Mouse (Mus musculus) limb, embryonic 12.5 days (tissue): ENCODE measurements around the gene Tnpo3. TPM values are rescaled to one million over a fixed set of nuclear protein-coding genes. Genes with fewer than 3 reads are reported as not detected.
A peak's percentile ranks its signal among the peaks of the same experiment; 100 is the strongest.

Experiments
- ATAC-seq: fragments of 200-750 bp; cut with Nextera tagmentation; 2 replicates; pipeline ENCODE4 v1.8.0; 2017; ENCODE audit warnings: low read depth, moderate TSS enrichment; ENCODE audit not compliant: insufficient number of reproducible peaks, insufficient read depth, low FRiP score, low TSS enrichment
- H3K27ac ChIP-seq: fragments of 300-500 bp; sonication (generic); 2 replicates; pipeline ENCODE4 v1.5.1; 2016; ENCODE audit warnings: mild to moderate bottlenecking, moderate library complexity
- H3K27me3 ChIP-seq: fragments of 300-500 bp; sonication (generic); 2 replicates; pipeline ENCODE4 v1.6.1; 2016; ENCODE audit warnings: mild to moderate bottlenecking, moderate library complexity
- H3K36me3 ChIP-seq: fragments of 300-500 bp; sonication (generic); 2 replicates; pipeline ENCODE4 v1.6.1; 2016; ENCODE audit warnings: mild to moderate bottlenecking, moderate library complexity
- H3K4me1 ChIP-seq: fragments of 300-500 bp; sonication (generic); replicated peaks from 2 replicates; pipeline ENCODE4 v1.6.1; 2016
- H3K4me2 ChIP-seq: fragments of 300-500 bp; sonication (generic); 2 replicates; pipeline ENCODE4 v1.6.1; 2016; ENCODE audit warnings: mild to moderate bottlenecking, moderate library complexity
- H3K4me3 ChIP-seq: fragments of 300-500 bp; sonication (generic); replicated peaks from 2 replicates; pipeline ENCODE4 v1.5.1; 2016; ENCODE audit warnings: mild to moderate bottlenecking
- H3K9ac ChIP-seq: fragments of 300-500 bp; sonication (generic); replicated peaks from 2 replicates; pipeline ENCODE4 v1.6.1; 2016; ENCODE audit warnings: mild to moderate bottlenecking, moderate library complexity
- H3K9me3 ChIP-seq: fragments of 300-500 bp; sonication (generic); 2 replicates; pipeline ENCODE4 v1.6.1; 2016; ENCODE audit warnings: mild to moderate bottlenecking, moderate library complexity
- WGBS: fragments of 180-500 bp; shearing (Covaris S2); methylation state at CpG from one replicate; pipeline ENCODE4 v1.1.7; 2016; 5-methylcytosine and 5-hydroxymethylcytosine counted together
- polyA plus RNA-seq: library from polyadenylated mRNA; unstranded; fragments of >200 nt; fragmentation: Nextera tagmentation; extraction: Ambion mirVana; gene quantifications from 2 replicates; pipeline ENCODE4 v1.2.1, GENCODE M21; 2016

The Tnpo3 gene
- polyA plus RNA-seq, 1 experiment from 2014 or later, result 106 TPM

- Histone ChIP-seq H3K27me3 (peaks cover 56% of the 10 kb centered on the region), H3K9me3 (no peaks in the 10 kb centered on the region), H3K4me3 (peak within 1 kb of the TSS; percentile 65), H3K9ac (peak within 1 kb of the TSS; percentile 66), H3K4me2 (peak within 1 kb of the TSS; percentile 99), H3K4me1 (peaks cover 16% of the 10 kb centered on the region), H3K36me3 (no peaks in the 10 kb centered on the region), H3K27ac (no peak within 1 kb of the TSS)
- peak; percentile 35; the same call in 1 of the 2 replicates for ATAC-seq
- WGBS, result under 1% methylated on average over 92 of the region's 96 CpGs
Measured at GRCm38 (mm10) chr6:29526281-29527251, 83.1 kb downstream of the Tnpo3 start, which contains the start of gene Irf5. Gene Irf5, plus strand, starts transcription at chr6:29526625.

- H3K27me3 ChIP-seq, result peaks cover 46% of the 10 kb centered on the region
- no peak overlapping the region for H3K4me2 ChIP-seq
- ATAC-seq, result no peak
- 70% methylated on average over 6 of the region's 6 CpGs for WGBS
- H3K27ac ChIP-seq, result no peak overlapping the region
- no peak overlapping the region for H3K4me3 ChIP-seq
- peaks cover 16% of the 10 kb centered on the region for H3K4me1 ChIP-seq
- H3K36me3 ChIP-seq, result no peaks in the 10 kb centered on the region
- no peaks in the 10 kb centered on the region for H3K9me3 ChIP-seq
- no peak overlapping the region for H3K9ac ChIP-seq
Measured at GRCm38 (mm10) chr6:29525256-29525655, 84.4 kb downstream of the Tnpo3 start.

GRCm38 (mm10) chr6:29524034-29524489 is 85.6 kb downstream of the Tnpo3 start:
- WGBS, result 60% methylated on average over 6 of the region's 6 CpGs
- Histone ChIP-seq H3K4me1 (peaks cover 16% of the 10 kb centered on the region), H3K27me3 (peaks cover 34% of the 10 kb centered on the region)

GRCm38 (mm10) chr6:29523301-29524033 is 86.2 kb downstream of the Tnpo3 start:
- Histone ChIP-seq H3K4me3 (no peak overlapping the region), H3K4me1 (peaks cover 16% of the 10 kb centered on the region), H3K9ac (no peak overlapping the region), H3K4me2 (no peak overlapping the region), H3K36me3 (no peaks in the 10 kb centered on the region), H3K9me3 (no peaks in the 10 kb centered on the region; the same call in 1 of the 2 replicates), H3K27ac (no peak overlapping the region), H3K27me3 (peaks cover 28% of the 10 kb centered on the region)
- ATAC-seq, result no peak
- WGBS, result 82% methylated on average over 12 of the region's 12 CpGs

More at GRCm38 (mm10) chr6:29524034-29524489, 85.6 kb downstream of the Tnpo3 start:
- ATAC-seq, result no peak
- Histone ChIP-seq H3K27ac (no peak overlapping the region), H3K36me3 (no peaks in the 10 kb centered on the region), H3K9me3 (no peaks in the 10 kb centered on the region; the same call in 1 of the 2 replicates), H3K4me3 (no peak overlapping the region), H3K4me2 (no peak overlapping the region), H3K9ac (no peak overlapping the region)

GRCm38 (mm10) chr6:29522626-29523300 is 86.9 kb downstream of the Tnpo3 start:
- Histone ChIP-seq H3K36me3 (no peaks in the 10 kb centered on the region), H3K4me3 (no peak overlapping the region), H3K9me3 (no peaks in the 10 kb centered on the region; the same call in 1 of the 2 replicates), H3K27me3 (peaks cover 21% of the 10 kb centered on the region), H3K27ac (no peak overlapping the region), H3K9ac (no peak overlapping the region), H3K4me1 (peaks cover 11% of the 10 kb centered on the region), H3K4me2 (no peak overlapping the region)
- 54% methylated on average over 6 of the region's 6 CpGs for WGBS
- ATAC-seq, result no peak

- no peak overlapping the region for H3K9ac ChIP-seq
- H3K27me3 ChIP-seq, result no peaks in the 10 kb centered on the region
- H3K36me3 ChIP-seq, result no peaks in the 10 kb centered on the region
- no peak overlapping the region for H3K4me2 ChIP-seq
- H3K27ac ChIP-seq, result no peak overlapping the region
- H3K4me1 ChIP-seq, result peaks cover 13% of the 10 kb centered on the region
- no peak overlapping the region for H3K4me3 ChIP-seq
- H3K9me3 ChIP-seq, result no peaks in the 10 kb centered on the region; the same call in 1 of the 2 replicates
- 6% methylated on average over 5 of the region's 5 CpGs for WGBS
- ATAC-seq, result no peak
Measured at GRCm38 (mm10) chr6:29517139-29517538, 92.5 kb downstream of the Tnpo3 start.

- peaks cover 37% of the 10 kb centered on the region for H3K4me1 ChIP-seq
- no peaks in the 10 kb centered on the region for H3K27me3 ChIP-seq
- no peaks in the 10 kb centered on the region for H3K9me3 ChIP-seq
- peak overlapping the region; percentile 50 for H3K4me2 ChIP-seq
- peak overlapping the region; percentile 25 for H3K4me3 ChIP-seq
- under 1% methylated on average over 11 of the region's 11 CpGs for WGBS
- no peaks in the 10 kb centered on the region for H3K36me3 ChIP-seq
- H3K9ac ChIP-seq, result peak overlapping the region; percentile 47; the same call in 1 of the 2 replicates
- peak overlapping the region; percentile 88 for H3K27ac ChIP-seq
- peak; percentile 72; the same call in 1 of the 2 replicates for ATAC-seq
Measured at GRCm38 (mm10) chr6:29513284-29513683, 96.4 kb downstream of the Tnpo3 start.

GRCm38 (mm10) chr6:29509086-29509485 is 100.6 kb downstream of the Tnpo3 start:
- no peak overlapping the region for H3K9ac ChIP-seq
- H3K4me1 ChIP-seq, result peaks cover 58% of the 10 kb centered on the region
- H3K9me3 ChIP-seq, result no peaks in the 10 kb centered on the region
- ATAC-seq, result no peak
- H3K27me3 ChIP-seq, result no peaks in the 10 kb centered on the region
- H3K36me3 ChIP-seq, result peaks cover 5% of the 10 kb centered on the region
- H3K4me3 ChIP-seq, result no peak overlapping the region
- 16% methylated on average over 2 of the region's 2 CpGs for WGBS
- H3K4me2 ChIP-seq, result 0 out of 2 replicates have a peak overlapping the region, but pooled peaks have one; percentile 3
- peak overlapping the region; percentile 76 for H3K27ac ChIP-seq

- Histone ChIP-seq H3K4me3 (peak within 1 kb of the TSS; percentile 69), H3K4me2 (peak within 1 kb of the TSS; percentile 69), H3K9me3 (no peaks in the 10 kb centered on the region), H3K27ac (peak within 1 kb of the TSS; percentile 78), H3K36me3 (peaks cover 15% of the 10 kb centered on the region), H3K9ac (peak within 1 kb of the TSS; percentile 79), H3K27me3 (no peaks in the 10 kb centered on the region), H3K4me1 (peaks cover 45% of the 10 kb centered on the region)
- WGBS, result under 1% methylated on average over 47 of the region's 47 CpGs
- ATAC-seq, result peak; percentile 56
Measured at GRCm38 (mm10) chr6:29507447-29508309, 102.0 kb downstream of the Tnpo3 start, which contains the start of gene Kcp. Gene Kcp, minus strand, starts transcription at chr6:29507952.

- Histone ChIP-seq H3K27me3 (no peaks in the 10 kb centered on the region), H3K4me3 (peak overlapping the region; percentile 69), H3K9me3 (no peaks in the 10 kb centered on the region), H3K9ac (peak overlapping the region; percentile 79), H3K4me1 (peaks cover 45% of the 10 kb centered on the region), H3K27ac (no peak overlapping the region), H3K4me2 (peak overlapping the region; percentile 69), H3K36me3 (peaks cover 23% of the 10 kb centered on the region)
- ATAC-seq, result peak; percentile 30; the same call in 1 of the 2 replicates
- 11% methylated on average over 8 of the region's 8 CpGs for WGBS
Measured at GRCm38 (mm10) chr6:29506834-29507233, 102.9 kb downstream of the Tnpo3 start.
